Mouse (Mus musculus): ENCODE data around the gene Esp31. TPM values are rescaled to one million over a fixed set of nuclear protein-coding genes. Genes with fewer than 3 reads are reported as not detected.

Gene Esp31
- polyA plus RNA-seq (2015; fragmentation: Nextera tagmentation; extraction: Ambion mirVana) = not detected in 2 replicates

DNA sequence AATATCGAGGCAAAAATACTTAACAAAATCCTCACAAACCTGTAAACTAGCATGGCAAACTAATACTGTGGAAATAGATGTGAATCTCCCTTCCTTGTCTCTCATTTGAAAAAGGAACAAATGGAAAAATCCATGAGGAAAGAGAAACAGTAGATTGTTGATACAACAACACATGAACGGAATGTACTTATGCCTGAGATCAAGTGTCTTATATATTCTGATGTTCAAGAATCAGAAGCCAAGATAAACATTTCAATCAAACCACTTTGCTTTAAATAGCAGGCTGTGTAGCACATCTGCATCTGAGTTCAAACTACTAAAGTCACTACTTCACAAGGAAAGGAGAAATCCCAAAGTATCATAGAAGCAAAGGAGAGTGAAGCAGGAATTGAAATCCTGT, at the start of gene Esp31:
Gene Esp31 (plus strand): TSS at position 301 of the 400 bp plus-strand sequence.

Other genes with a start within 250 kb of the Esp31 start
- gene Esp36, start 219.3 kb upstream of the Esp31 start, polyA plus RNA-seq (2015; fragmentation: Nextera tagmentation; extraction: Ambion mirVana) = not detected in 2 replicates
- gene Esp34, start 85.3 kb upstream of the Esp31 start, polyA plus RNA-seq (2015; fragmentation: Nextera tagmentation; extraction: Ambion mirVana) = not detected in 2 replicates

Data from spleen, postnatal 0 days (tissue).